Mouse (Mus musculus): ENCODE data around the gene Pif1. TPM values are rescaled to one million over a fixed set of nuclear protein-coding genes. Genes with fewer than 3 reads are reported as not detected.

The Pif1 gene
- polyA plus RNA-seq, 1 experiment from 2014 or later, result 11.0 TPM

GRCm38 (mm10) chr9:65589091-65589490 lies 2.1 kb downstream of the Pif1 start:
- H3K4me2 ChIP-seq (replicated peaks; ENCODE audit: low read depth, low read length), result peak overlapping the region; percentile 99
- H3K9ac ChIP-seq (replicated peaks; ENCODE audit: low read depth, low read length), result no peak overlapping the region
- WGBS, result 89% methylated on average over 3 of the region's 3 CpGs
- no peaks in the 10 kb centered on the region for H3K27me3 ChIP-seq (ENCODE audit: control insufficient read depth, insufficient read depth, low read length)
- no peak for ATAC-seq (ENCODE audit: insufficient number of reproducible peaks, insufficient read depth, low FRiP score, low read depth)
- peaks cover 12% of the 10 kb centered on the region for H3K36me3 ChIP-seq (ENCODE audit: control insufficient read depth, insufficient read depth, low read length)
- peak overlapping the region; percentile 55; the same call in 1 of the 2 replicates for H3K4me3 ChIP-seq (ENCODE audit: low read depth, low read length)
- H3K27ac ChIP-seq (ENCODE audit: low read length), result no peak overlapping the region
- H3K4me1 ChIP-seq (ENCODE audit: control insufficient read depth, insufficient read depth, low read length), result peaks cover 14% of the 10 kb centered on the region
- H3K9me3 ChIP-seq (ENCODE audit: control insufficient read depth, low read depth, low read length), result no peaks in the 10 kb centered on the region

GRCm38 (mm10) chr9:65592721-65593120 lies 5.8 kb downstream of the Pif1 start:
- Histone ChIP-seq H3K27me3 (ENCODE audit: control insufficient read depth, insufficient read depth, low read length) (no peaks in the 10 kb centered on the region), H3K4me2 (replicated peaks; ENCODE audit: low read depth, low read length) (no peak overlapping the region), H3K9me3 (ENCODE audit: control insufficient read depth, low read depth, low read length) (no peaks in the 10 kb centered on the region), H3K4me3 (ENCODE audit: low read depth, low read length) (no peak overlapping the region), H3K9ac (replicated peaks; ENCODE audit: low read depth, low read length) (no peak overlapping the region), H3K4me1 (ENCODE audit: control insufficient read depth, insufficient read depth, low read length) (peaks cover 11% of the 10 kb centered on the region), H3K27ac (ENCODE audit: low read length) (no peak overlapping the region), H3K36me3 (ENCODE audit: control insufficient read depth, insufficient read depth, low read length) (peaks cover 18% of the 10 kb centered on the region)
- 87% methylated on average over 3 of the region's 3 CpGs for WGBS
- ATAC-seq (ENCODE audit: insufficient number of reproducible peaks, insufficient read depth, low FRiP score, low read depth), result no peak

GRCm38 (mm10) chr9:65593596-65593995 lies 6.6 kb downstream of the Pif1 start:
- Histone ChIP-seq H3K4me1 (ENCODE audit: control insufficient read depth, insufficient read depth, low read length) (peaks cover 11% of the 10 kb centered on the region), H3K9ac (replicated peaks; ENCODE audit: low read depth, low read length) (no peak overlapping the region), H3K9me3 (ENCODE audit: control insufficient read depth, low read depth, low read length) (no peaks in the 10 kb centered on the region), H3K4me3 (ENCODE audit: low read depth, low read length) (no peak overlapping the region), H3K27ac (ENCODE audit: low read length) (no peak overlapping the region), H3K36me3 (ENCODE audit: control insufficient read depth, insufficient read depth, low read length) (peaks cover 18% of the 10 kb centered on the region), H3K27me3 (ENCODE audit: control insufficient read depth, insufficient read depth, low read length) (no peaks in the 10 kb centered on the region), H3K4me2 (replicated peaks; ENCODE audit: low read depth, low read length) (no peak overlapping the region)
- no peak for ATAC-seq (ENCODE audit: insufficient number of reproducible peaks, insufficient read depth, low FRiP score, low read depth)
- WGBS, result 81% methylated on average over 9 of the region's 9 CpGs

- 53% methylated on average over 7 of the region's 11 CpGs for WGBS
- no peak overlapping the region for H3K27ac ChIP-seq (ENCODE audit: low read length)
- H3K36me3 ChIP-seq (ENCODE audit: control insufficient read depth, insufficient read depth, low read length), result peaks cover 6% of the 10 kb centered on the region; the same call in 1 of the 2 replicates
- no peak for ATAC-seq (ENCODE audit: insufficient number of reproducible peaks, insufficient read depth, low FRiP score, low read depth)
- H3K9ac ChIP-seq (replicated peaks; ENCODE audit: low read depth, low read length), result no peak overlapping the region
- H3K4me3 ChIP-seq (ENCODE audit: low read depth, low read length), result no peak overlapping the region
- no peaks in the 10 kb centered on the region for H3K9me3 ChIP-seq (ENCODE audit: control insufficient read depth, low read depth, low read length)
- H3K4me1 ChIP-seq (ENCODE audit: control insufficient read depth, insufficient read depth, low read length), result 0 out of 2 replicates have a peak, but pooled peaks cover 6% of the 10 kb centered on the region
- no peak overlapping the region for H3K4me2 ChIP-seq (replicated peaks; ENCODE audit: low read depth, low read length)
- H3K27me3 ChIP-seq (ENCODE audit: control insufficient read depth, insufficient read depth, low read length), result no peaks in the 10 kb centered on the region
Measured at GRCm38 (mm10) chr9:65598765-65599249, 11.8 kb downstream of the Pif1 start.

GRCm38 (mm10) chr9:65600951-65601350 lies 14.0 kb downstream of the Pif1 start:
- H3K4me1 ChIP-seq (ENCODE audit: control insufficient read depth, insufficient read depth, low read length), result peaks cover 7% of the 10 kb centered on the region
- H3K36me3 ChIP-seq (ENCODE audit: control insufficient read depth, insufficient read depth, low read length), result no peaks in the 10 kb centered on the region
- 69% methylated on average over 2 of the region's 2 CpGs for WGBS
- H3K4me3 ChIP-seq (ENCODE audit: low read depth, low read length), result no peak overlapping the region
- no peaks in the 10 kb centered on the region for H3K9me3 ChIP-seq (ENCODE audit: control insufficient read depth, low read depth, low read length)
- no peak overlapping the region for H3K9ac ChIP-seq (replicated peaks; ENCODE audit: low read depth, low read length)
- H3K4me2 ChIP-seq (replicated peaks; ENCODE audit: low read depth, low read length), result no peak overlapping the region
- no peaks in the 10 kb centered on the region for H3K27me3 ChIP-seq (ENCODE audit: control insufficient read depth, insufficient read depth, low read length)
- ATAC-seq (ENCODE audit: insufficient number of reproducible peaks, insufficient read depth, low FRiP score, low read depth), result no peak
- H3K27ac ChIP-seq (ENCODE audit: low read length), result no peak overlapping the region

GRCm38 (mm10) chr9:65603401-65604102 lies 16.6 kb downstream of the Pif1 start:
- Histone ChIP-seq H3K27ac (ENCODE audit: low read length) (no peak overlapping the region), H3K4me3 (ENCODE audit: low read depth, low read length) (no peak overlapping the region), H3K27me3 (ENCODE audit: control insufficient read depth, insufficient read depth, low read length) (no peaks in the 10 kb centered on the region), H3K9ac (replicated peaks; ENCODE audit: low read depth, low read length) (no peak overlapping the region), H3K4me1 (ENCODE audit: control insufficient read depth, insufficient read depth, low read length) (peaks cover 12% of the 10 kb centered on the region), H3K36me3 (ENCODE audit: control insufficient read depth, insufficient read depth, low read length) (no peaks in the 10 kb centered on the region), H3K4me2 (replicated peaks; ENCODE audit: low read depth, low read length) (no peak overlapping the region), H3K9me3 (ENCODE audit: control insufficient read depth, low read depth, low read length) (no peaks in the 10 kb centered on the region)
- 53% methylated on average over 8 of the region's 8 CpGs for WGBS
- no peak for ATAC-seq (ENCODE audit: insufficient number of reproducible peaks, insufficient read depth, low FRiP score, low read depth)

- H3K27ac ChIP-seq (ENCODE audit: low read length), result peak overlapping the region; percentile 86
- H3K27me3 ChIP-seq (ENCODE audit: control insufficient read depth, insufficient read depth, low read length), result no peaks in the 10 kb centered on the region
- H3K9ac ChIP-seq (replicated peaks; ENCODE audit: low read depth, low read length), result no peak overlapping the region
- H3K4me2 ChIP-seq (replicated peaks; ENCODE audit: low read depth, low read length), result peak overlapping the region; percentile 19; the same call in 1 of the 2 replicates
- 5% methylated on average over 9 of the region's 9 CpGs for WGBS
- ATAC-seq (ENCODE audit: insufficient number of reproducible peaks, insufficient read depth, low FRiP score, low read depth), result peak; percentile 81
- H3K9me3 ChIP-seq (ENCODE audit: control insufficient read depth, low read depth, low read length), result no peaks in the 10 kb centered on the region
- peaks cover 12% of the 10 kb centered on the region for H3K4me1 ChIP-seq (ENCODE audit: control insufficient read depth, insufficient read depth, low read length)
- no peak overlapping the region for H3K4me3 ChIP-seq (ENCODE audit: low read depth, low read length)
- no peaks in the 10 kb centered on the region for H3K36me3 ChIP-seq (ENCODE audit: control insufficient read depth, insufficient read depth, low read length)
Measured at GRCm38 (mm10) chr9:65605471-65606136, 18.6 kb downstream of the Pif1 start.

GRCm38 (mm10) chr9:65606321-65607109 lies 19.6 kb downstream of the Pif1 start:
- Histone ChIP-seq H3K9me3 (ENCODE audit: control insufficient read depth, low read depth, low read length) (no peaks in the 10 kb centered on the region), H3K36me3 (ENCODE audit: control insufficient read depth, insufficient read depth, low read length) (no peaks in the 10 kb centered on the region), H3K27ac (ENCODE audit: low read length) (peak overlapping the region; percentile 86), H3K4me1 (ENCODE audit: control insufficient read depth, insufficient read depth, low read length) (peaks cover 12% of the 10 kb centered on the region), H3K4me3 (ENCODE audit: low read depth, low read length) (no peak overlapping the region), H3K27me3 (ENCODE audit: control insufficient read depth, insufficient read depth, low read length) (no peaks in the 10 kb centered on the region), H3K4me2 (replicated peaks; ENCODE audit: low read depth, low read length) (no peak overlapping the region), H3K9ac (replicated peaks; ENCODE audit: low read depth, low read length) (no peak overlapping the region)
- peak; percentile 56; the same call in 1 of the 2 replicates for ATAC-seq (ENCODE audit: insufficient number of reproducible peaks, insufficient read depth, low FRiP score, low read depth)
- WGBS, result 38% methylated on average over 9 of the region's 9 CpGs
